Mouse (Mus musculus) thymus, postnatal 25 days (tissue): ENCODE data around the gene Sox9.

Experiments used
- DNase-seq: peaks from one replicate; pipeline ENCODE4 v3.0.0; 2022

Sox9 gene

DNA sequence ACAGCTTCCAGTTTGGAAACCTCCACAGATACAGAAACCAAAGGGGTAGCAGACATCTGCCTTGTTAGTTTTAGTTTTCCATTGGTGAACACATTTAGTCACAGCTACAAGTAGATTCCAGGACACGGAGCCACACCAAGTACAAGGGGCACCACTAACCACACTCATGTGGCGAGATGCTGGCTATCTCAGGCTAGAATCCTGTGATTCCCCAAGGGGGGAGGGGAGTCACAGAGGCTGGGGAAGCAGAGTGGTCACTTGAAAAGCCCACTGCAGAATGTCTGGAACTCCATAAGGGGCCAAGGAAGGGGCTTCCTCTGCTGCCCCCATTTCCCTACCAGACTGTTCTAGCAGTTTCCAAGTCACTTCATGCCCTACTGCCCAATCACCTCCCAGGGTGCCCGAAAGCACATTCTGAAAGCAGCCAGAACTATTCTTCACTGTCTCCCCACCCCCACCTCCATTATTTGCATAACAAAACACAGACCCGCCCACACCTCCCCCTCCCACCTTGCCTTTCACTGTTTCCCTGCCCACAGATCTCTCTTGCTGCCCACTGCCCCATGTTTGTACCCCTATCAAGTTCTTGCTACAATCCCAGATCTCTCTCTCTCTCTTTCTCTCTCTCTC is 19.3 kb downstream of the Sox9 start:
- DNase-seq: no peak

DNA sequence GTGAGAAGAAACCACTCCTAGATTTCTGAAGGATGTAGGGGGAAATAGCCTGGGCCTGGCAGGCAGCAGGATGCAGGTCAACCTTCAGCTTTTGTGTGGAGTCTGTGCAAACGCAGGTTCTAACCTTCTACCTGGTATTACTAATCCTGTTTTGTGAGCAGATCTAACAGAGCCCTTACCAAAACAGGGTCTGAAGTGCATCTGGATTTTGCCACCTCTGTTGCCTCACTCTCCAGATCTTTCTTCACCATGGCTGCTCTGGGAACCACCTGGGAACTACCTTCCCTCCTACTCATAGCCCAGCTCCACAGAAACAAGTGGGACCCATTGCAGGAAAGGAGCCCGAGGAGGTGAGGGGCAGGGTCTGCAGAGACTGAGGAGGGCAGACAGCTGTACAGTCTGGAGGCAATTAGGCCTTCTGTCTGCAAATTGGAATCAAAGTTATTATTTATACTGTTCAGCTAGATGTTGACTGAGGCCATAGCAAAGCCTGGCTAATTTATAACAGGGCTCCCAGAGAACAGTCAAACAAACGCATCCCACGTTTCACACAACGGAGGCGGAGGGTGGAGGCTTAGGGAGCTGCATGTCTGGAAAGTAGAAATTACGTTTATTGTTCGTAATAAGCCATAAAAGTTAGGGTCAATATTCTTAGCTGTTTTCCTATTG is 25.9 kb downstream of the Sox9 start:
- no peak for DNase-seq

DNA sequence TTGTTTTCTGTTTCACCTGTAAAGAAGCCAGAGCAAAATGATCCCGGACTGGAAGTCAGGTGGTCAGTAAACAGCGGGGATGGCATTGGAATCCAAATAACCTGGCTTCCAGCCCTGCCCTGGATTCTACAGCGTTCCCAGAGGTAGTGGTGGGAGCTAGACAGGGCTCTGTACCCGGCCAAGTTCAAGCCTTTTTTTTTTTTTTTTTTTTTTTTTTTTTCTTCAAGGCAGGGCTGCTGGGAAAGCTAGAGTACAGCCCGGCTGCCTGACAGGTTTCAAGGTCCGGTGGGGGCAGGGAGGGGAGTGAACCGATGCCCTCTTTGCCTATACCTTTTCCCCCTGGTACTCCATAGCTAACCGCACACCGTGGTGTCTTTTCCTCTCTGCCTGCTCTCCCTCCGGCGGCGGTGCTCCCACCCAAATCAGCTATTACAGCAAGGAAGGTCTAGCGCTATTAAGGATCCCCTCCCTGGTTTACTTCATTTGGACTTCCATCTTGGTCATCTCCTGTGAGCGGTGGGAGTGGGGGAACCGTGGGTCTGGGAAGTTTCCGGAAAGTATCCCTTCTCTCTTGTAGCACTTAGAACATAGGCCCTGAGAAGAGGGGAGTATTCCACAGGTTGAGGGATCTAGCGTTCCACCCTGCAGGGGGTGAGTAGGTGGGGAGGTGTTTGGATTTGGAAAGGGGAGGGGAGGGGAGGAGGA is 28.6 kb downstream of the Sox9 start:
- DNase-seq: no peak

DNA sequence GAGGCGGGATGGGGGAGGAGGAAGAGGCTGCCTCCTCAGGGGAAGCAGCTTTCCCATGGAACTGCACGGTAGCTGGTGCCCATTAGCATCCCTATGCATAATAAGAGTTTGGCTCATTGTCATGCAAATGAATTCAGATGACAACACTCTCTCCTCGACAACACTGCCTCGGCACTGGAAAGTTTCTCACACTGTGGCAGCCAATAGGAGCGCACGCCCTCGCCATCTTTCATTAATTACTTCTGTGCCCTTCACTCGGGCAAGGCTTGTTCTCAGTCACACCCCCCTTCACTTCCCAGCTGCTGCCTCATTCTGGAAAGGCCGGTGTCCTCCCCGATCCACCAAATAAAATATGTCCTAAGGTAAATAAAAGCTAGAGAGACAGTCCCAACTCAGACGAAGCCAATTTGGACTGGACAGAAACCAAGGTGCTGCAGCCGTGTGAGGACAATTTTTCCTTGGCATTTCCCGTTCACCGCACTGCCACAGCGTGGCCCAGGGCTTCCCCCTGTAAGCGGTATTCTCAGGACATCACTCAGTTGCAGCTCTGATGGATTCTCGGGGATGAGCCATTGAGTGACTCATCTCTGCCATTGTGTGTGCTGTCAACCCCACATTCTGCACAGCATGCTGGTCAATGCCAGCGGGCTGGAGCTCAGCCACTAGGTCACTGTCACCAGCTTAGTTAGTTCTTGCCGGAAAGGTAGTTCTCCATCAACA is 29.3 kb downstream of the Sox9 start:
- DNase-seq: no peak

DNA sequence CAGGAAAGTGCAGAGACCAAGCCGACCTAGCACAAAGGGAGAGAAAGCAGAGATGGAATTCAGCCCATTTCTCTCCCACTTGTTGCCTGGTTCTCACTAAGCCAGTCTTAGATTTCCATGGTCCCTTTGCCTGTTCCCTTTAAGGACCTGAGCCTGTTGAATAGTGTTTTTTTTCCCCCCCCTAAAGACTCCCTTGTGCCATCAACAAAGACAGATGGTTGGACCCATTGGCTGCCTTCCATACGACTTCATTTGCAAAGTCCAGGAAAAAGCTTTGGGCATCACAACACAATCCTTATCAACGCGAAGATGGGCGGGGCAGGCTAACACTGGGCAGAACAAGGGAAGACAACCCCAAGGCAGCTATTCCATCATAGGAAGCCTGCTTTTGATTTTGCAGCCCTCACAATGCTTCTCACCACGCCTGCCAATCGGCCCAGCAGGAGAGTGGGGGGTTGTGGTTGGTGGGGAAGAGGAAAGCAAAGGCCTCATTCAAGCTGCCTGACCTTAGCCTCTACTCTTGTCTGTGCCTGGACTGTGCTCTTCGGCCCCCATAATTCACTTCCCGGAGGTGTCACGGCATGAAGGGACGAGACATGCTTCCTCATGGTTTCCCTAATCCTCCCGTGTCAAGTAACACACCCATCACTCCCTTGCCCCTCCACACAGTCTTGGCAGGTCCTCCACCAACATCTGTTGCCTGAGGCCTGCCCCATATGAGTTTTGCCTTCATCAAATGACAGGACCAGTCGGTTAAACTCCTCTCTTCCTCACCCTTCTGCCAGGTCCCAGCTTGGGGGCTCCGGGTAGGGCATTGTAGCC is 36.0 kb downstream of the Sox9 start:
- DNase-seq: no peak

DNA sequence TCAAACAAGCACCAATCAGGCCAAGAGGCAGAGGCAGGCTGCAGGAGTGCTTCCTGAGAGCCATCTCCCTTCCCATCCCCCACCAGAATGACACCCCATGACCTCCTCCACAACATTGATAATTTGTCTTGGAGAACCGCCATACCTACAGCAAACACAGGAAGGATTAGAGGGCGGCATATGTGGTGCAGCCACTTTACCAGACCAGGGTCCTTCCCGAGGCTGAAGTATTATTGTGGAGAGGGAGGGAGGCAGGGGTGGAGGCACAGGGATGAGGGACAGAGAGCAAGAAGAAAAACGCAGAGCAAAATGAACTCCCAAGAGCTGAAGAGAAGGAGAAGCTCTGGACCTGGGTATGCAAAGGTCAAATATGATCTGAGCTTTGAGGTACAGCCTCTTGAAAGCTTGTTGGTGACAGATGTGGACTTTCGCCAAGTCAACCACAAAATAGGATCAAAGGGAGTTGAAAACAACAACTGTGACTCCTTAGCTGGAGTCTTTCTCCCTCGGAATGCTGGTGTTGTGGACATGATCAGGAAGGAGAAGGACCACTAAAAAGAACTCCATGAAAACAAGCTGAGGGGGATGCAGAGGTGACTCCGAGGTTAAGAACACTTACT is 36.7 kb downstream of the Sox9 start:
- no peak for DNase-seq

DNA sequence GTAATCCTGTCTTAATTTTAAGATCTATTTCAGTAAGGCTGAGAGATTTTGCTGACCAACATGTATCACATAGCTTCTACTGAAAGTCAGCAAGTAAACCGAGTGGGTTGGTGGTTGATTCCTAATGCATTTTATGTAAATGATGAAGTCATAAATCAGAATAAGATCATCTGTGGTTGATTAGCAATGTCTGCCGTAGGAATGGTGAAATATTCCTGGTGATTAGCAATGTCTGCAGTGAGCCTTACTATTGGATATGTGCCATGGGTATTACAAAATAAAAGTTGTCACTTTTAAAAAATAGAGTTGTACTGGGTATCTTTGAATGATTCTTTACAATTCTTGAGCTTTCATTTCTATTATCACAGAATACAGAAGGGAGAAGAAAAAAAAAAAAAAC is 39.5 kb downstream of the Sox9 start:
- DNase-seq: no peak

DNA sequence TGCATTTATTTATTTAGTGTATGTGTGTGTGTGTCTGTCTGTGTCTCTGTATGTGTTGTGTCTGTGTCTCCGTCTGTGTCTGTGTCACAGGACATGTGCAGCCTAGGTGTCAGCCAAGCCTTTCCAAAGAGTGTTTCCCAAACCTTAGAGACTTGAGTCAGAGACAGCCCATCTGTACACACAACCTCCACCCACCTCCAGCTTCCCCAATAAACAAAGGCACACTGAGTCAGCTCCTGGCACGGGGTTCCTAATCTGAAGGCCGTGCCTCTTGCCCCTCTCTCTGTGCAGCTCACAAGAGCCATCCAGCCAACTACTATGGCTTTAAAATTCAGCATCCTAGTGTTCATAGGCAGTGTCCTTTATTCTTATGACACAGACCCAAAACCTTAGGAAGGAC is 42.1 kb downstream of the Sox9 start:
- no peak for DNase-seq

DNA sequence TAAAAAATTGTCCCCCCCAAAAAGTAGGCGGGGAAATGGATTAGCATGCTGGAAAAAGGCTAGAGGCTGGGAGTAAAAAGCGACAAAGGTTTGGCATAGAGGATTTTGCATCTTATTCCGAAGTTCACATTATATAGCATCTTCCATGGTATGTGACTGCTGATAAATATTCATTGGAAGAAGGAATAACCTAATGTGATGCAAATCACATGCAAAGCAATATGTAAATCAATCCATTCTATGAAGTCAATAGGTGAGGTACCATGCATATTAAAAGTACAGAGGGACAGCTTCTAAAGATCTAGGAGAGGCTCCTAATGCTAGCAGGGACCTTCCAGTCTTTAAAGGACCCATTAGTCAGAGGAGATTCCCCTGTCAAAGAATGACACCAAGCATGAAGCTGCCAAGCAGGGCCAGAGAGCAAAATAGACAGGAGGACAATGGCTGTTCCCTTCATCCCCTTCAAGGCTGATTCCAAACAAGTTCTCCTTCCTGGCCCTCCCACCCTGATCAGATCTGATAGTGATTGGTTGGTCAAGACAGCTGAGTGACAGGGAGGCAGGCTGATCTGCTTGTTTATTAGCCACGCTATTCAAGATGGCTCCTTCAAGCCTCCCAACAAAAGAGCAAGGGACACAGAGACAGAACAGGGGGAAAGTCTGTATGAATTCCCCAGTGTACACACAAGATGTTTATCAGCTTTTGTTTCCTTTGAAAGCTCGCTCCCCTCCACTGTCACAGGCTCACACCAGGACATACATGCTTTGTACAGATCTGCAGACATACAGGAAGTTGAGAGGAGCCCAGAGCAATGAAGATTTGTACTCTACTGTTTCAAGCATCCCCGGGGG is 44.4 kb downstream of the Sox9 start:
- no peak for DNase-seq

DNA sequence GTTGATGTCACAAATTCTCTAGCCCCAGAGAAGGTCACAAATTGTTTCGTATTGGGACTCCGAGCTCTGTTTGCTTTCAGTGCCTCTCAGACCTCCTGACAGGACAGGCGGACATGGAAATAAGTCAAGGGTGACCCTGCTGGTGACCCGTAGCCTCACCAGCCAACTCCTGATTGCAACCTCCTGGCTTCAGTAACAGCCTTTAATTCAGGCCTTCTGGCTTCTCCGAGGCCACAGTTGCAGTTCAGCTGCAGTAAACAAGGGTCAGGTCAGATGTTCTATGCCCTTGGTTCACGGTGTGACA is 45.0 kb downstream of the Sox9 start:
- DNase-seq: no peak

DNA sequence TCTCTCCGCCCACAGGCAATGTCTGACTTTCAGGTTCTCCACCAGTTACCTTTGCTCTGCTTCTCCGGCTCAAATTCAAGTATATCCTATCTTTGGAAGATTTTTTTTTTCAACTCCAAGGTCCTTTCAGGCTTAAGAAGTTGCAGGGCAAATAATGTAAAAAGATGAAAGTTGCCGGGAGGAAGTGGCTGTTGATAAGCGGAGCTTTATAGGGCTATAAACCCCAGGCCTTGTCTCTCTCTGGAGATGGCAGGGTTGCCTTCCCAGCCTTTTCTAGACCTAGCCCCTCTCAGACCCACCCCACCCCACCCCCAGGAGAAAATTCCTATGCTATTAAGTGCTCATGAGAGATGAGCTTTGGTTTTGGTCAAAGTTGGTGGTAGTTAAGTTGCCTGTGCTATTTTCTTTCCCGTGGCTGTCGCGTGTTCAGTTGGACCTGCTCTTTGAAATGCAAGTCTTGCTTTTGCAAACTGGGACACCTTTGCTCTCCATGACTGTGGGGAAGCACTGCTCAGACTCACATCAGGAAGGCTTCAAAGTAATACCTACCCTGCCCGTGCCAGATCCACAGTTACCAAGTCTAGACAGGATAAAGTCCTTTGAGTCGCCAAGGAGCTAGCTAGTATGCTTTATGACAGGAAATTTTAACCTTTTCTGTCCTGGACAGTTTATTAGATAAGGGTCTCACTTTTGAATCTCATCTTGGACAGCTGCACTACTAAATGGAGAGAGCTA is 46.7 kb downstream of the Sox9 start:
- no peak for DNase-seq

DNA sequence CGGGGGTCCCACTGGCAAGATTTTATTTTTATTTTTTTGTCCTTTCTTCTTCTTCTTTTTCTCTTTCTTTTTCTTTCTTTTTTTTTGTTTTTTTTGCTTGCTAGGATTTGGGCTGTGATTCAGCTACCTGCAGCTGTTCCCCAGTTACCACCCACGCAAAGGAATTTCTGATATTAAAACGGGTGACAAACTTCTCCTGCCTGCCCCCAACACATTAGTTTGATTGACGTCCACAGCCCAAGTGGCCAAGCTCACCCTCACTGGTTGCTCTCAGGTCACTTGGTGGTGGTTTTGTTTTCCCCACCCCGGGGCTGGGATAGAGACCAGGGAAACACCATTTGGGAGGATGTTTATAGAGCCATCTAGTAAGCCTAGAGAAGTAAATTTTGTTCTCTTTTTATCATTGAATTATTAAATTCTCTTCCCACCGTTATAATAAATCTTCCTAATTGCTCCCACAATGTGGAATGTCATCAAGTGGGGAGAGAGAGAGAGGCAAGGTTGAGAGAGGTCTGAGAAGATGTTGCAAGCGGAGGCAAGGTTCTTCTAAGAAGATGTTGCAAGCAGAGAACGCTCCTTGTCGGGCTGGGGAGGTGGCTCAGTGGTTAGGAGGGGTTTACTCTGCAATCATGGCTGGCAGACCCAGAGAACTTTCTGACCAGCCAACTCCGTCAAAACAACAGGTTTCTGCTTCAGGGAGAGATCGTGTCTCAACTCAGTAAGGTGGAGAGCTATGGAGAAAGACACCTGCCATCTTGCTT is 52.4 kb downstream of the Sox9 start:
- DNase-seq: no peak

DNA sequence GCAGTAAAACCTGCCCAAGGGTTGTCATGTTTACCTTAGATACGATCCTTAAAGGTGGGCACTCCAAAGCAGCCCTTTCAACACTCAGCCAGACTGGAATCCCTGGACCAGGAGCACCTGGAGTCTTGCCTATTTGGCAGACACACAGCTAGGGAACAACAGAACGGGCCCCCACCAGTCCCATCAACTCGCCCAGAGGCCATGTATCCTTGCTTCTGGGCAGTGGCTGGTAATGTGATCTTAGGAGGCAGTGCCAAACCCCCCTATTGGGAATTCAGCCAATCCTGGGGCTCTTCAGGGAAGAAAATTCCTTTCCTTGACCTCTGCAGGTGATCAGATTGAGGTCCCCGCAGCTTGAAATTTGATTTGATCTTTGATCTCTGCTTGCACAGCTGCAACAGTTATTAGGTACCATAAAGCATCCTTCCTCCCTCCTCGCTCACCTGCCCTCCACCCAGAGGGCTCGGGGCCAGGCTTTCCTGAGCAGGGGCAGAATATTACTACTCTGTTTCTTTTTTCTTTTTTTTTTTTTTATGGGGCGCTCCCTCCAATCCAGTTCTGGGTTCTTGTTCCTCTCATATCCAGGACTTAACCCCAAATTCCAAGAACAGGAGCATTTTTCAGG is 53.6 kb downstream of the Sox9 start:
- DNase-seq: no peak
